Mouse (Mus musculus) layer of hippocampus, adult 18-20 months (tissue): ENCODE measurements at regions not wholly inside any gene's neighbourhood (a gene's known extent, or its start where the extent isn't known, plus 50 kb on each side); places are given as distances from the start of the nearest gene placed in this dataset.

Experiments
- DNase-seq, 2 experiments: peaks; one replicate each; pipeline ENCODE4 v3.0.0; 2022; ENCODE audit warnings: low spot score in 2 of 2

- DNase-seq: no peak
Observed at GRCm38 (mm10) chr14:25396990-25397531, 61.9 kb upstream of the Zmiz1 start.

- no peak for DNase-seq
Observed at GRCm38 (mm10) chr14:25397751-25398150, 61.2 kb upstream of the Zmiz1 start.

GRCm38 (mm10) chr14:25398745-25399144 lies 60.2 kb upstream of the Zmiz1 start:
- no peak for DNase-seq

GRCm38 (mm10) chr14:25399286-25399685 lies 59.7 kb upstream of the Zmiz1 start:
- no peak for DNase-seq

GRCm38 (mm10) chr14:25401104-25401963 lies 57.7 kb upstream of the Zmiz1 start:
- DNase-seq: no peak

- no peak for DNase-seq
Observed at GRCm38 (mm10) chr14:25402409-25402808, 56.6 kb upstream of the Zmiz1 start.

GRCm38 (mm10) chr14:25405191-25405590 lies 53.8 kb upstream of the Zmiz1 start:
- no peak for DNase-seq

- no peak for DNase-seq
Observed at GRCm38 (mm10) chr14:25406059-25406458, 52.9 kb upstream of the Zmiz1 start.

GRCm38 (mm10) chr14:25406613-25407012 lies 52.4 kb upstream of the Zmiz1 start:
- DNase-seq: no peak

- DNase-seq: no peak
Observed at GRCm38 (mm10) chr14:25407111-25407510, 51.9 kb upstream of the Zmiz1 start.
